Mouse (Mus musculus) hindbrain, embryonic 11.5 days (tissue): ENCODE measurements around the gene Dnpep. TPM values are rescaled to one million over a fixed set of nuclear protein-coding genes. Genes with fewer than 3 reads are reported as not detected.

Experiments used
- ATAC-seq: fragments of 200-750 bp; cut with Nextera tagmentation; 2 replicates; pipeline ENCODE4 v1.8.0; 2017; ENCODE audit warnings: mild to moderate bottlenecking, moderate TSS enrichment, moderate library complexity; ENCODE audit not compliant: low FRiP score
- DNase-seq: peaks from one replicate; pipeline ENCODE4 v3.0.0-alpha.2; 2015; ENCODE audit warnings: low spot score
- H3K27ac ChIP-seq: fragments of 300-500 bp; sonication (generic); 2 replicates; pipeline ENCODE4 v1.5.1; 2014; ENCODE audit warnings: mild to moderate bottlenecking, low read depth, low read length
- H3K27me3 ChIP-seq: fragments of 300-500 bp; sonication (generic); 2 replicates; pipeline ENCODE4 v1.6.1; 2014; ENCODE audit warnings: mild to moderate bottlenecking, low read length, moderate library complexity, mixed read lengths; ENCODE audit not compliant: control insufficient read depth, insufficient read depth
- H3K36me3 ChIP-seq: fragments of 300-500 bp; sonication (generic); 2 replicates; pipeline ENCODE4 v1.6.1; 2014; ENCODE audit warnings: mild to moderate bottlenecking, low read length, moderate library complexity, mixed read lengths; ENCODE audit not compliant: control insufficient read depth, insufficient read depth
- H3K4me1 ChIP-seq: fragments of 300-500 bp; sonication (generic); replicated peaks from 2 replicates; pipeline ENCODE4 v1.6.1; 2014; ENCODE audit warnings: low read length, mixed read lengths; ENCODE audit not compliant: control insufficient read depth, insufficient read depth
- H3K4me2 ChIP-seq: fragments of 300-500 bp; sonication (generic); replicated peaks from 2 replicates; pipeline ENCODE4 v1.6.1; 2014; ENCODE audit warnings: mild to moderate bottlenecking, low read depth, low read length
- H3K4me3 ChIP-seq: fragments of 300-500 bp; sonication (generic); 2 replicates; pipeline ENCODE4 v1.5.1; 2014; ENCODE audit warnings: low read depth, low read length
- H3K9ac ChIP-seq: fragments of 300-500 bp; sonication (generic); 2 replicates; pipeline ENCODE4 v1.6.1; 2014; ENCODE audit warnings: low read depth, low read length
- H3K9me3 ChIP-seq: fragments of 300-500 bp; sonication (generic); 2 replicates; pipeline ENCODE4 v1.6.1; 2016; ENCODE audit warnings: low read length; ENCODE audit not compliant: control insufficient read depth
- WGBS: fragments of 180-500 bp; shearing (Covaris S2); extraction: QIAGEN DNeasy Blood & Tissue Kit; methylation state at CpG from one replicate; pipeline ENCODE4 v1.1.7; 2014; 5-methylcytosine and 5-hydroxymethylcytosine counted together
- polyA plus RNA-seq: library from polyadenylated mRNA; unstranded; fragments of >200 nt; fragmentation: Nextera tagmentation; extraction: Ambion mirVana; gene quantifications from 2 replicates; pipeline ENCODE4 v1.2.1, GENCODE M21; 2014

Dnpep gene
- 154 and 165 TPM in 2 replicates for polyA plus RNA-seq

DNA sequence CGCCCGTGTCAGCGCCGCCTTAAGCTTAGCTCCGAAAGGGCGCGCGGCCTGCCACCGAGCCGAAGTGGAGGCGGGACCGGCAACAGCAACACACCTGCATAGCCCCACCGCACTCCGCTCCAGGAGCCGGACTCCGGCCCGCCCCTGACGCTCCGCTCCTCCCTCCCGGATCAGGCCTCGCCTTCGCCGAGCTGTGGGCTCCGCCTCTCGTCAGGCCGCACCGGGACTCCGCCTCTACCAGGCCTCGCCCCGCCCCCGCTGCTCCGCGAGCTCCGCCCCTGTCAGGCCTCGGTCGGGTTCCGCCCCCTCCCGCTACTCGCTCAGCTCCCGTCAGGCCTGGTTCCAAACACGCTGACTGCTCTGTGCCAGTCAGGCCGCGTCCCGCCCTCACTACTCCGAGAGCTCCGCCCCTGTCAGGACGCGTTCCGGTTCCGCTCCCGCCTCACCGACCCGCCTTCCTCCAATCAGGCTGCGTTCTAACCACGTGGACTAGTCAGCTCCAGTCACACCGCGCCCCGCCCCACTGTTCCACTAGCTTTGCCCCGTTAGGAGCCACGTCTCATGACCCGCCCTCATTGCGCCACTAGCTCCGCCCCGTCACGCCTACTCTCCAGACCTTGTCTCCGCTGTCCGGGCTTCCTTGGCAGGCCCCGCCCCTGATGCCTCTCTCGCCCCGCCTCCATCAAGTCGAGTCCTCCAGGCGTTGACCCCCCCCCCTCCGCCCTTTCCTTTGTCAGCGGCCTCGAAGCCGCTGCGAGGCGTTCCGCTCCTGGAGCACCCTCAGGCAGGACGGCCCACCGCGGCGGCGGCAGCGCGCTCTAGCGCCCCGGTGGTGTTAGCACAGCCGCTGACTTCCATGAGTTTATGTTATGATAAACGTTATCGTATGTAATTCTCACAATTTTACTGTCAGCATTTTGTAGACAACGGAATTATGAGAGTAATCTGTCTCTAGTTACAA, at the start of gene Dnpep:
TSS of gene Dnpep (minus strand) at position 750 of the 961 bp plus-strand sequence.
- H3K27ac ChIP-seq = peak within 1 kb of the TSS; percentile 89
- no peaks in the 10 kb centered on the region for H3K36me3 ChIP-seq
- H3K9me3 ChIP-seq = no peaks in the 10 kb centered on the region
- WGBS = 1% methylated on average over 85 of the region's 92 CpGs
- H3K4me1 ChIP-seq = 0 out of 2 replicates have a peak, but pooled peaks cover 2% of the 10 kb centered on the region
- peak within 1 kb of the TSS; percentile 82 for H3K4me3 ChIP-seq
- peak within 1 kb of the TSS; percentile 53 for H3K9ac ChIP-seq
- DNase-seq (peak; percentile 100), ATAC-seq (peak; percentile 98)
- H3K27me3 ChIP-seq = no peaks in the 10 kb centered on the region
- H3K4me2 ChIP-seq = peak within 1 kb of the TSS; percentile 67

DNA sequence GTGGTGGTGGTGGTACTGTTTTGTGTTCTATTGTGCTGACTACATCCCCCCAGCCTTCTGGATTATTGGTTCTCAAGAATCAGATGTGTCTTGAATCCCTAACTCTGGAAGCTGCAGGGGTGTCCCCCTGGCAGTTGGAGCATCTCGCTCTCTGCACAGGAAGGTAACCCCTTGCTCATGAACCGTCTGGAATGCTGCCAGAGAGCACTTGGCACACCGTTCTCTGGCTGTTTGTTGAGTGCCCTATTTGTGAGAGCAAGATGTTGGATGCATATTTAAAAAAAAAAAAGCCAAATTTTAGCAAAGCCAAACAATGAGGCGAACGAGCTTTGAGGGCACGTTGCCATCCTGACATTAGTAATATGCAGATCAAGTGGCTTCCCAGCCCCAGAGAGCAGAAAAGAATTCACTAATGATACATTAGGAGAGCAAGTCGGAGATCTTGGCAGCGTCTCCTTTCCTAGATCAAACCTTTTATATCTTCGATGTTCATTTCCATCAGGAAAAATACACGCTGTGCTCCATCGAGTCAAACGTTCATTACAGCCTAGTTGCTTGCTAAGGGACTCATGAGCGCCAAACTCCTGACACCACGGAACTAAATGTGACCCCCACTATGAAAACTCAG, 47.8 kb upstream of the Dnpep start:
- WGBS = 90% methylated on average over 14 of the region's 14 CpGs
- no peak for DNase-seq
- Histone ChIP-seq H3K9me3 (no peaks in the 10 kb centered on the region), H3K4me3 (no peak overlapping the region), H3K9ac (no peak overlapping the region), H3K27me3 (peaks cover 9% of the 10 kb centered on the region), H3K36me3 (no peaks in the 10 kb centered on the region), H3K27ac (no peak overlapping the region), H3K4me2 (no peak overlapping the region), H3K4me1 (0 out of 2 replicates have a peak, but pooled peaks cover 2% of the 10 kb centered on the region)
- no peak for ATAC-seq

DNA sequence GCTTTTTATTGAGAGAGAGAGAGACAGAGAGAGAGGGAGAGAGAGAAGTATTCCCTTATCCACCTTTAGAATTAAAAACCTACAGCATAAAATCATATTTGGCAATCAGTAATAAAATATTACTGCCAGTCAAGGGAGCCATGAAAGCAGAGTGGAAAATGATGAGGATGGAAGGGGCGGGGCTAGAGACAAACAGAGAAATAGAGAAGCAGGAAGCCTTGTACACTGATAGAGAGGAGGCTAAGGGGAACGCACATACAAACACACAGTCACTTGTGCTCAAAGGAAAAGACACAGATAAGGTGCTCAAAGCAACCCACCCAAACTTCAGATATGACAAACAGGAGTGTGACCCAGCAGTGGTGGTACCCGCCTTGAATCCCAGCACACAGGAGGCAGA, 46.1 kb upstream of the Dnpep start:
- H3K4me1 ChIP-seq = 0 out of 2 replicates have a peak, but pooled peaks cover 6% of the 10 kb centered on the region
- H3K4me2 ChIP-seq = no peak overlapping the region
- H3K27me3 ChIP-seq = peaks cover 26% of the 10 kb centered on the region
- H3K27ac ChIP-seq = no peak overlapping the region
- WGBS = 85% methylated on average over 3 of the region's 3 CpGs
- DNase-seq (no peak), ATAC-seq (no peak)
- H3K9me3 ChIP-seq = no peaks in the 10 kb centered on the region
- no peak overlapping the region for H3K9ac ChIP-seq
- no peaks in the 10 kb centered on the region for H3K36me3 ChIP-seq
- H3K4me3 ChIP-seq = no peak overlapping the region

DNA sequence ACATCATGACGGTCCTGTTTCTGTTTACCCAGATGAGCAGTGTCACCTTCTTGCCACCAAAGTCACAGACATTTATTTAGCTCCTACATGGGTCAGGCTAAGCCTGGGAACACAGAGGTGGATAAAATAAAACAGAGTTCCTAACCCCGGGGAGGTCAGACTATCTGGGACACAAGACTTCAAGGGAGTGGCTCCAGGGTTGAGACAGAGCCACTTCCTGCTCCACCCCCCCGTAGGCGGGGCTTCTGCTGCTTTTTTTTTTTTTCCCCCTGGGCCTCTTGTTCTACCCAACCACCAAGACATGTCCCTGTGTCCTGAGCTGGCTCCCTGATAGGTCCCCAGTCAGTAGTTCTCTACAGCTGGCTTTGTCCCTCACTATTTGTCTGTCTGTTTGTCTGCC, 44.0 kb upstream of the Dnpep start:
- WGBS = 35% methylated on average over 4 of the region's 4 CpGs

DNA sequence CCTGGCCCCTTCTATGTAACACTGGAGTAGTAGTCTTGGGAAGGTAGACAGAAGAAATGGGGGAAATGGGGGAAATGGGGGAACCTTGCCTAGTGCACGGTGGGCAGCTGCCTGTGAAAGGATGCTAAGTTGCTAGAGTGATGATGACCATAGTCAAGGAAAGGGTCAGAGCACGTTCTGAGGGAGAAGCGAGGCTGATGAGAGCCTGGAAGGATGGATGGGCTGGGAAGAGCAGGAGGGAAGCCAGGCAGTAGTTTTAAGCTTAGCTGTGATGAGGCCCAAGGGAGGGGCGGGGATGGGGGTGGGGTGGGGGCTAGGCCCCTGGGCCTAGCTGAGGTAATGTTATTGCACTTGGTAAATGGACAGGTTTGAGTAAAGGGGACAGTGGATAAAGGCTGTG, 43.3 kb upstream of the Dnpep start:
- DNase-seq (no peak), ATAC-seq (no peak)
- 33% methylated on average over 4 of the region's 4 CpGs for WGBS
- H3K27me3 ChIP-seq = peaks cover 26% of the 10 kb centered on the region
- no peak overlapping the region for H3K4me3 ChIP-seq
- H3K4me1 ChIP-seq = 0 out of 2 replicates have a peak, but pooled peaks cover 6% of the 10 kb centered on the region
- H3K4me2 ChIP-seq = peak overlapping the region; percentile 49; the same call in 1 of the 2 replicates
- H3K9ac ChIP-seq = no peak overlapping the region
- H3K27ac ChIP-seq = no peak overlapping the region
- no peaks in the 10 kb centered on the region for H3K36me3 ChIP-seq
- H3K9me3 ChIP-seq = no peaks in the 10 kb centered on the region

More for the DNA sequence above, 44.0 kb upstream of the Dnpep start:
- no peak overlapping the region for H3K27ac ChIP-seq
- no peak overlapping the region for H3K4me2 ChIP-seq
- no peak for ATAC-seq
- H3K9ac ChIP-seq = no peak overlapping the region
- no peak overlapping the region for H3K4me3 ChIP-seq
- no peaks in the 10 kb centered on the region for H3K36me3 ChIP-seq
- H3K27me3 ChIP-seq = peaks cover 26% of the 10 kb centered on the region
- no peaks in the 10 kb centered on the region for H3K9me3 ChIP-seq
- no peak for DNase-seq
- H3K4me1 ChIP-seq = 0 out of 2 replicates have a peak, but pooled peaks cover 6% of the 10 kb centered on the region

DNA sequence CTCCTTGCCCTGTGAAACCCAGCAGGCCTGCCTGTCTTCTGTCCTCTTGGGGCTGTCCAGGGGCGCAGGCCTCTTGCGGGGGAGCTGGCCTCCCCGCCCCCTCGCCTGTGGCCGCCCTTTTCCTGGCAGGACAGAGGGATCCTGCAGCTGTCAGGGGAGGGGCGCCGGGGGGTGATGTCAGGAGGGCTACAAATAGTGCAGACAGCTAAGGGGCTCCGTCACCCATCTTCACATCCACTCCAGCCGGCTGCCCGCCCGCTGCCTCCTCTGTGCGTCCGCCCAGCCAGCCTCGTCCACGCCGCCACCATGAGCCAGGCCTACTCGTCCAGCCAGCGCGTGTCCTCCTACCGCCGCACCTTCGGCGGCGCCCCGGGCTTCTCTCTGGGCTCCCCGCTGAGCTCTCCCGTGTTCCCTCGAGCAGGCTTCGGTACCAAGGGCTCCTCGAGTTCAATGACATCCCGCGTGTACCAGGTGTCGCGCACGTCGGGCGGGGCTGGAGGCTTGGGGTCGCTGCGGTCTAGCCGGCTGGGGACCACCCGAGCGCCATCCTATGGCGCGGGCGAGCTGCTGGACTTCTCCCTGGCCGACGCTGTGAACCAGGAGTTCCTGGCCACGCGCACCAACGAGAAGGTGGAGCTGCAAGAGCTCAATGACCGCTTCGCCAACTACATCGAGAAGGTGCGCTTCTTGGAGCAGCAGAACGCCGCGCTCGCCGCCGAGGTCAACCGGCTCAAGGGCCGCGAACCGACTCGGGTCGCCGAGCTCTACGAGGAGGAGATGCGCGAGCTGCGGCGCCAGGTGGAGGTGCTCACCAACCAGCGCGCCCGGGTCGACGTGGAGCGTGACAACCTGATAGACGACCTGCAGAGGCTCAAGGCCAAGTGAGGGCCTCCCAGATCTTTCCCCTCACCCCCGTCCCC, 42.6 kb upstream of the Dnpep start, which contains the start of gene Des:
TSS of gene Des (plus strand) at position 218 of the 920 bp plus-strand sequence.
- no peak within 1 kb of the TSS for H3K9ac ChIP-seq
- no peak within 1 kb of the TSS for H3K27ac ChIP-seq
- ATAC-seq (no peak), DNase-seq (peak; percentile 53)
- peaks cover 26% of the 10 kb centered on the region for H3K27me3 ChIP-seq
- no peaks in the 10 kb centered on the region for H3K36me3 ChIP-seq
- H3K4me2 ChIP-seq = peak within 1 kb of the TSS; percentile 49
- 1% methylated on average over 80 of the region's 80 CpGs for WGBS
- peak within 1 kb of the TSS; percentile 32 for H3K4me3 ChIP-seq
- H3K4me1 ChIP-seq = 0 out of 2 replicates have a peak, but pooled peaks cover 6% of the 10 kb centered on the region
- no peaks in the 10 kb centered on the region for H3K9me3 ChIP-seq

DNA sequence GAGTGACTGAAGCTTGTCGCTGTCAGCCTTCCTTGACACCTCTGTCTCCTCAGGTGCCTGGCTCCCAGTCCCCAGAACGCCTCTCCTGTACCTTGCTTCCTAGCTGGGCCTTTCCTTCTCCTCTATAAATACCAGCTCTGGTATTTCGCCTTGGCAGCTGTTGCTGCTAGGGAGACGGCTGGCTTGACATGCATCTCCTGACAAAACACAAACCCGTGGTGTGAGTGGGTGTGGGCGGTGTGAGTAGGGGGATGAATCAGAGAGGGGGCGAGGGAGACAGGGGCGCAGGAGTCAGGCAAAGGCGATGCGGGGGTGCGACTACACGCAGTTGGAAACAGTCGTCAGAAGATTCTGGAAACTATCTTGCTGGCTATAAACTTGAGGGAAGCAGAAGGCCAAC, 41.6 kb upstream of the Dnpep start:
- Histone ChIP-seq H3K9ac (no peak overlapping the region), H3K27me3 (peaks cover 26% of the 10 kb centered on the region), H3K36me3 (no peaks in the 10 kb centered on the region), H3K4me2 (no peak overlapping the region), H3K27ac (no peak overlapping the region), H3K9me3 (no peaks in the 10 kb centered on the region), H3K4me1 (0 out of 2 replicates have a peak, but pooled peaks cover 6% of the 10 kb centered on the region), H3K4me3 (no peak overlapping the region)
- no peak for DNase-seq
- 73% methylated on average over 13 of the region's 13 CpGs for WGBS
- no peak for ATAC-seq

DNA sequence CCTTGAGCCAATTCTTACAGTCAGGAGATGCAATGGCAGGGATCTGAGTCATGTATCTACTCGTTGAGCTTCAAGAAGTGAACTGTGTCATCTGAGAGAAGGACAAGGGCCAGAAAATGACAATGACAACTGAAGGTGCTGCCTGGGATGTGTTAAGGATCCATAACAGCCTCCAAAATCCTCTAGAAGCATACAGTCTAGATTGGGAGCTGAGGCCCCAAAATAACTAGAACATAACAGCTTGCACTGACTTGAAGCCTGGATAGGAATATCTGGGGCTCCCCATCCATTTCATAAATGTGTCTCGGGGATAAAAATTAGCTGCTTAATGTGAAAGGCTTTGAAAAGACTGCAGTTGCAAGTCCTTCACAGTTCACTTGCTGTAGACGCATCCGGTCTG, 40.2 kb upstream of the Dnpep start:
- no peak overlapping the region for H3K4me3 ChIP-seq
- no peak for ATAC-seq
- 87% methylated on average over 4 of the region's 4 CpGs for WGBS
- no peak for DNase-seq
- H3K27me3 ChIP-seq = peaks cover 26% of the 10 kb centered on the region
- no peaks in the 10 kb centered on the region for H3K9me3 ChIP-seq
- H3K36me3 ChIP-seq = no peaks in the 10 kb centered on the region
- H3K4me2 ChIP-seq = no peak overlapping the region
- H3K4me1 ChIP-seq = 0 out of 2 replicates have a peak, but pooled peaks cover 6% of the 10 kb centered on the region
- H3K27ac ChIP-seq = no peak overlapping the region
- no peak overlapping the region for H3K9ac ChIP-seq
